Mouse (Mus musculus): ENCODE results near the gene Mtfmt. TPM values are rescaled to one million over a fixed set of nuclear protein-coding genes. Genes with fewer than 3 reads are reported as not detected.

Gene Mtfmt
- polyA plus RNA-seq, 1 experiment from 2014 or later = 20.0 TPM

GRCm38 (mm10) chr9:65430921-65431320, 4.7 kb upstream of the Mtfmt start:
- Histone ChIP-seq H3K4me1 (ENCODE audit: control insufficient read depth, insufficient read depth, low read length) (no peaks in the 10 kb centered on the region), H3K27ac (replicated peaks; ENCODE audit: low read depth, low read length) (no peak overlapping the region), H3K4me3 (ENCODE audit: low read depth, low read length) (no peak overlapping the region), H3K27me3 (ENCODE audit: control insufficient read depth, insufficient read depth, low read length) (no peaks in the 10 kb centered on the region), H3K4me2 (ENCODE audit: low read depth, low read length) (no peak overlapping the region), H3K9me3 (replicated peaks; ENCODE audit: control insufficient read depth, low read length) (no peaks in the 10 kb centered on the region), H3K9ac (replicated peaks; ENCODE audit: low read length) (no peak overlapping the region), H3K36me3 (replicated peaks; ENCODE audit: control insufficient read depth, insufficient read depth, low read depth, low read length) (no peaks in the 10 kb centered on the region)
- WGBS = 85% methylated on average over 5 of the region's 5 CpGs
- ATAC-seq (replicated peaks; ENCODE audit: insufficient number of reproducible peaks, low FRiP score, low TSS enrichment, low read depth) = no peak
- no peak for DNase-seq (ENCODE audit: low spot score)

- ATAC-seq (replicated peaks; ENCODE audit: insufficient number of reproducible peaks, low FRiP score, low TSS enrichment, low read depth) (no peak), DNase-seq (ENCODE audit: low spot score) (peak; percentile 90)
- 2% methylated on average over 3 of the region's 3 CpGs for WGBS
- Histone ChIP-seq H3K4me3 (ENCODE audit: low read depth, low read length) (no peak overlapping the region), H3K4me2 (ENCODE audit: low read depth, low read length) (no peak overlapping the region), H3K9me3 (replicated peaks; ENCODE audit: control insufficient read depth, low read length) (no peaks in the 10 kb centered on the region), H3K27ac (replicated peaks; ENCODE audit: low read depth, low read length) (no peak overlapping the region), H3K9ac (replicated peaks; ENCODE audit: low read length) (no peak overlapping the region), H3K27me3 (ENCODE audit: control insufficient read depth, insufficient read depth, low read length) (no peaks in the 10 kb centered on the region), H3K4me1 (ENCODE audit: control insufficient read depth, insufficient read depth, low read length) (0 out of 2 replicates have a peak, but pooled peaks cover 3% of the 10 kb centered on the region), H3K36me3 (replicated peaks; ENCODE audit: control insufficient read depth, insufficient read depth, low read depth, low read length) (no peaks in the 10 kb centered on the region)
Measured at GRCm38 (mm10) chr9:65432236-65432635, 3.3 kb upstream of the Mtfmt start.

- H3K4me3 ChIP-seq (ENCODE audit: low read depth, low read length) = no peak overlapping the region
- no peak overlapping the region for H3K4me2 ChIP-seq (ENCODE audit: low read depth, low read length)
- ATAC-seq (replicated peaks; ENCODE audit: insufficient number of reproducible peaks, low FRiP score, low TSS enrichment, low read depth) (no peak), DNase-seq (ENCODE audit: low spot score) (peak; percentile 45)
- 0 out of 2 replicates have a peak, but pooled peaks cover 3% of the 10 kb centered on the region for H3K4me1 ChIP-seq (ENCODE audit: control insufficient read depth, insufficient read depth, low read length)
- 63% methylated on average over 5 of the region's 5 CpGs for WGBS
- no peaks in the 10 kb centered on the region for H3K27me3 ChIP-seq (ENCODE audit: control insufficient read depth, insufficient read depth, low read length)
- no peaks in the 10 kb centered on the region for H3K9me3 ChIP-seq (replicated peaks; ENCODE audit: control insufficient read depth, low read length)
- H3K27ac ChIP-seq (replicated peaks; ENCODE audit: low read depth, low read length) = no peak overlapping the region
- no peaks in the 10 kb centered on the region for H3K36me3 ChIP-seq (replicated peaks; ENCODE audit: control insufficient read depth, insufficient read depth, low read depth, low read length)
- H3K9ac ChIP-seq (replicated peaks; ENCODE audit: low read length) = no peak overlapping the region
Measured at GRCm38 (mm10) chr9:65434140-65434539, 1.4 kb upstream of the Mtfmt start.

GRCm38 (mm10) chr9:65435211-65435610, 371 bp upstream of the Mtfmt start:
- 0 out of 2 replicates have a peak, but pooled peaks have one; percentile 26 for ATAC-seq (replicated peaks; ENCODE audit: insufficient number of reproducible peaks, low FRiP score, low TSS enrichment, low read depth)
- 77% methylated on average over 4 of the region's 4 CpGs for WGBS
- no peaks in the 10 kb centered on the region for H3K9me3 ChIP-seq (replicated peaks; ENCODE audit: control insufficient read depth, low read length)
- H3K4me1 ChIP-seq (ENCODE audit: control insufficient read depth, insufficient read depth, low read length) = 0 out of 2 replicates have a peak, but pooled peaks cover 3% of the 10 kb centered on the region
- no peak overlapping the region for H3K4me3 ChIP-seq (ENCODE audit: low read depth, low read length)
- H3K36me3 ChIP-seq (replicated peaks; ENCODE audit: control insufficient read depth, insufficient read depth, low read depth, low read length) = no peaks in the 10 kb centered on the region
- no peak overlapping the region for H3K9ac ChIP-seq (replicated peaks; ENCODE audit: low read length)
- H3K27me3 ChIP-seq (ENCODE audit: control insufficient read depth, insufficient read depth, low read length) = no peaks in the 10 kb centered on the region
- no peak overlapping the region for H3K4me2 ChIP-seq (ENCODE audit: low read depth, low read length)
- DNase-seq (ENCODE audit: low spot score) = no peak
- no peak overlapping the region for H3K27ac ChIP-seq (replicated peaks; ENCODE audit: low read depth, low read length)

GRCm38 (mm10) chr9:65444692-65445091, 9.1 kb downstream of the Mtfmt start:
- H3K27me3 ChIP-seq (ENCODE audit: control insufficient read depth, insufficient read depth, low read length) = no peaks in the 10 kb centered on the region
- H3K9ac ChIP-seq (replicated peaks; ENCODE audit: low read length) = no peak overlapping the region
- H3K27ac ChIP-seq (replicated peaks; ENCODE audit: low read depth, low read length) = no peak overlapping the region
- WGBS = 94% methylated on average over 4 of the region's 4 CpGs
- no peak overlapping the region for H3K4me2 ChIP-seq (ENCODE audit: low read depth, low read length)
- no peaks in the 10 kb centered on the region for H3K9me3 ChIP-seq (replicated peaks; ENCODE audit: control insufficient read depth, low read length)
- no peaks in the 10 kb centered on the region for H3K4me1 ChIP-seq (ENCODE audit: control insufficient read depth, insufficient read depth, low read length)
- DNase-seq (ENCODE audit: low spot score) (no peak), ATAC-seq (replicated peaks; ENCODE audit: insufficient number of reproducible peaks, low FRiP score, low TSS enrichment, low read depth) (no peak)
- H3K36me3 ChIP-seq (replicated peaks; ENCODE audit: control insufficient read depth, insufficient read depth, low read depth, low read length) = peaks cover 5% of the 10 kb centered on the region
- H3K4me3 ChIP-seq (ENCODE audit: low read depth, low read length) = no peak overlapping the region

- H3K4me1 ChIP-seq (ENCODE audit: control insufficient read depth, insufficient read depth, low read length) = no peaks in the 10 kb centered on the region
- H3K9ac ChIP-seq (replicated peaks; ENCODE audit: low read length) = no peak overlapping the region
- ATAC-seq (replicated peaks; ENCODE audit: insufficient number of reproducible peaks, low FRiP score, low TSS enrichment, low read depth) (no peak), DNase-seq (ENCODE audit: low spot score) (no peak)
- H3K27ac ChIP-seq (replicated peaks; ENCODE audit: low read depth, low read length) = no peak overlapping the region
- no peak overlapping the region for H3K4me3 ChIP-seq (ENCODE audit: low read depth, low read length)
- H3K36me3 ChIP-seq (replicated peaks; ENCODE audit: control insufficient read depth, insufficient read depth, low read depth, low read length) = peaks cover 5% of the 10 kb centered on the region
- WGBS = 87% methylated on average over 6 of the region's 6 CpGs
- H3K4me2 ChIP-seq (ENCODE audit: low read depth, low read length) = no peak overlapping the region
- H3K27me3 ChIP-seq (ENCODE audit: control insufficient read depth, insufficient read depth, low read length) = no peaks in the 10 kb centered on the region
- no peaks in the 10 kb centered on the region for H3K9me3 ChIP-seq (replicated peaks; ENCODE audit: control insufficient read depth, low read length)
Measured at GRCm38 (mm10) chr9:65447951-65448350, 12.4 kb downstream of the Mtfmt start.

GRCm38 (mm10) chr9:65458975-65459374, 23.4 kb downstream of the Mtfmt start:
- Histone ChIP-seq H3K9ac (replicated peaks; ENCODE audit: low read length) (no peak overlapping the region), H3K36me3 (replicated peaks; ENCODE audit: control insufficient read depth, insufficient read depth, low read depth, low read length) (no peaks in the 10 kb centered on the region), H3K27ac (replicated peaks; ENCODE audit: low read depth, low read length) (no peak overlapping the region), H3K4me1 (ENCODE audit: control insufficient read depth, insufficient read depth, low read length) (no peaks in the 10 kb centered on the region), H3K27me3 (ENCODE audit: control insufficient read depth, insufficient read depth, low read length) (no peaks in the 10 kb centered on the region), H3K4me3 (ENCODE audit: low read depth, low read length) (no peak overlapping the region), H3K4me2 (ENCODE audit: low read depth, low read length) (no peak overlapping the region), H3K9me3 (replicated peaks; ENCODE audit: control insufficient read depth, low read length) (no peaks in the 10 kb centered on the region)
- DNase-seq (ENCODE audit: low spot score) (no peak), ATAC-seq (replicated peaks; ENCODE audit: insufficient number of reproducible peaks, low FRiP score, low TSS enrichment, low read depth) (no peak)
- 88% methylated on average over 2 of the region's 2 CpGs for WGBS

- H3K4me1 ChIP-seq (ENCODE audit: control insufficient read depth, insufficient read depth, low read length) = no peaks in the 10 kb centered on the region
- H3K27ac ChIP-seq (replicated peaks; ENCODE audit: low read depth, low read length) = no peak overlapping the region
- 66% methylated on average over 3 of the region's 3 CpGs for WGBS
- ATAC-seq (replicated peaks; ENCODE audit: insufficient number of reproducible peaks, low FRiP score, low TSS enrichment, low read depth) (no peak), DNase-seq (ENCODE audit: low spot score) (no peak)
- H3K4me2 ChIP-seq (ENCODE audit: low read depth, low read length) = no peak overlapping the region
- H3K9me3 ChIP-seq (replicated peaks; ENCODE audit: control insufficient read depth, low read length) = no peaks in the 10 kb centered on the region
- no peaks in the 10 kb centered on the region for H3K36me3 ChIP-seq (replicated peaks; ENCODE audit: control insufficient read depth, insufficient read depth, low read depth, low read length)
- peak overlapping the region; percentile 84 for H3K4me3 ChIP-seq (ENCODE audit: low read depth, low read length)
- no peaks in the 10 kb centered on the region for H3K27me3 ChIP-seq (ENCODE audit: control insufficient read depth, insufficient read depth, low read length)
- H3K9ac ChIP-seq (replicated peaks; ENCODE audit: low read length) = no peak overlapping the region
Measured at GRCm38 (mm10) chr9:65460198-65460597, 24.6 kb downstream of the Mtfmt start.
